Mouse (Mus musculus) myocyte (in vitro differentiated cells): ENCODE measurements around the gene Helz.

Experiments used
- CEBPB ChIP-seq: IDR thresholded peaks from 2 replicates; pipeline ENCODE4 v1.6.1; 2011; ENCODE audit warnings: mild to moderate bottlenecking, moderate library complexity; ENCODE audit not compliant: poor library complexity, insufficient read depth, severe bottlenecking
- MAX ChIP-seq: IDR thresholded peaks from one replicate; pipeline ENCODE4 v1.6.1; 2011; ENCODE audit warnings: low read depth, mild to moderate bottlenecking, control low read depth
- MYOG ChIP-seq, 3 experiments: IDR thresholded peaks; one replicate each; pipeline ENCODE4 v1.6.1; 2011; ENCODE audit warnings: control low read depth in 2 of 3, low read depth in 2 of 3, mild to moderate bottlenecking in 2 of 3; ENCODE audit not compliant: insufficient read length in 2 of 3, control insufficient read depth in 1 of 3, insufficient read depth in 1 of 3
- POLR2A ChIP-seq: IDR thresholded peaks from one replicate; pipeline ENCODE4 v1.6.1; 2011; ENCODE audit warnings: low read depth, mild to moderate bottlenecking, control low read depth, moderate library complexity; ENCODE audit not compliant: insufficient read length
- POLR2AphosphoS2 ChIP-seq: IDR thresholded peaks from one replicate; pipeline ENCODE4 v1.6.1; 2011; ENCODE audit warnings: low read depth, control low read depth; ENCODE audit not compliant: insufficient read length
- TCF3 ChIP-seq: IDR thresholded peaks from one replicate; pipeline ENCODE4 v1.6.1; 2011; ENCODE audit warnings: low read depth, control low read depth; ENCODE audit not compliant: insufficient read length

GRCm38 (mm10) chr11:107518645-107519429 lies 28.9 kb upstream of the Helz start:
- TF ChIP-seq TCF3 (no peak), MYOG (IDR thresholded peaks at IDR 0.05; ENCODE audit: control insufficient read depth in 1 of 3, insufficient read depth in 1 of 3, insufficient read length in 2 of 3, low read depth in 2 of 3) (no peak), POLR2AphosphoS2 (no peak), POLR2A (no peak), MAX (no peak), CEBPB (no peak)
